Mouse (Mus musculus) kidney, postnatal 36 days (tissue): ENCODE results near the gene Mup1.
"Not testable (repeated sequence)": the region's sequence is repeated elsewhere in the genome, so short reads cannot be mapped to it uniquely, and the experiment has no call there.

Source experiments
- DNase-seq, 2 experiments: peaks; one replicate each; pipeline ENCODE4 v3.0.0; 2021 to 2022; ENCODE audit warnings: mixed read lengths in 2 of 2

Gene Mup1

GRCm38 (mm10) chr4:60501860-60502259 lies at the start of gene Mup1:
Mup1 (minus strand) TSS chr4:60501960.
- not testable (repeated sequence) for DNase-seq
